Mouse (Mus musculus) embryonic stem cell, embryonic (primary cell): Measurements from ENCODE around the gene Dpysl4.

ENCODE experiments used
- CTCF ChIA-PET, 4 experiments: fragments of 300-600 bp in 2 of 4; fragments of 350-600 bp in 2 of 4; sonication (Branson Sonifier 250); formaldehyde crosslinking; loops; one replicate each; lab custom pipeline; 2022; ENCODE audit warnings: inconsistent platforms in 2 of 4; lab: Charles Lee
- POLR2A ChIA-PET, 4 experiments: fragments of 300-600 bp in 2 of 4; fragments of 350-600 bp in 2 of 4; sonication (Branson Sonifier 250); formaldehyde crosslinking; loops; one replicate each; lab custom pipeline; 2022; ENCODE audit warnings: antibody characterized with exemption in 4 of 4, inconsistent platforms in 1 of 4; lab: Charles Lee

Gene Dpysl4

DNA sequence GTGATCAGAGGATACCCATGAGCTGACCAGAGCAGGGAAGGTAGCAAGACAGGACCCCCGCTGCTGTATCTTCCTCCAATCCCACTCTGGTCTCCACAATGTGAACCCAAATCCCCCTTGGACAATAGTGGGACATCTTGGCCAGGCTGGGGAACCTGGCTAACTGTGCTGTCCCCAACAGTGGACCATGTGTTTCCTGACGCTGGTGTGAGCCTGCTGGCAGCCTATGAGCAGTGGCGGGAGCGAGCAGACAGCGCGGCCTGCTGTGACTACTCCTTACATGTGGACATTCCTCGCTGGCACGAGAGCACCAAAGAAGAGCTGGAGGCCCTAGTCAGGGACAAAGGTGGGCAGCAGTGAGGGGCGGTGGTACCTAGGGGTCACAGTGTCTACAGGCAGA, 5.9 kb downstream of the Dpysl4 start:
- POLR2A ChIA-PET = no interaction called here

DNA sequence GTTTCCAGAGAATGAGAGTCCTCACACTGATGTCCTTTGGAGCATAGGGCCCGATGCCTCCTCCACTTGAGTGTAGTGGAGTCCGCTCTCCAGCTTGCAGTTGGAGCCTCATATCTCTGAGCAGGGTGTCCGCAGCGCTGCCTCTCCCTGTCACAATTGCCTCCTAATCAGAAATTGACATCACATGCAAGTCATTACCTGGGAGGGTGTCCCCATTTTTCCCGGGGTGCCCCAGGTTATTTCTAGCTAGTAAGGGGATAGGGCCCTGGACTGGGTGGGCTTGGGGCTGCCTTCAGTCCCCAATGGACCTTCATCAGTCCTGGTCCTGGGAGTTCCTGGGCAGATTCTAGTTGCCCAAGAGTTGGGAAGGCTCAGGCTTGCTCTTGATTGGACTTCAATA, 6.9 kb downstream of the Dpysl4 start:
- CTCF ChIA-PET = no interaction called here
- POLR2A ChIA-PET = no interaction called here

More for the DNA sequence above, 5.9 kb downstream of the Dpysl4 start:
- CTCF ChIA-PET = no interaction called here

- ChIA-PET POLR2A (no interaction called here), CTCF (no interaction called here)
These were observed 7.3 kb downstream of the Dpysl4 start for GRCm38 (mm10) chr7:139093124-139093523.

- POLR2A ChIA-PET = no interaction called here
- CTCF ChIA-PET = no interaction called here
These were observed 8.0 kb downstream of the Dpysl4 start for GRCm38 (mm10) chr7:139093781-139094180.

- ChIA-PET POLR2A (no interaction called here), CTCF (no interaction called here)
These were observed 9.0 kb downstream of the Dpysl4 start for GRCm38 (mm10) chr7:139094761-139095160.

GRCm38 (mm10) chr7:139095282-139095681, 9.5 kb downstream of the Dpysl4 start:
- CTCF ChIA-PET = no interaction called here
- POLR2A ChIA-PET = no interaction called here

DNA sequence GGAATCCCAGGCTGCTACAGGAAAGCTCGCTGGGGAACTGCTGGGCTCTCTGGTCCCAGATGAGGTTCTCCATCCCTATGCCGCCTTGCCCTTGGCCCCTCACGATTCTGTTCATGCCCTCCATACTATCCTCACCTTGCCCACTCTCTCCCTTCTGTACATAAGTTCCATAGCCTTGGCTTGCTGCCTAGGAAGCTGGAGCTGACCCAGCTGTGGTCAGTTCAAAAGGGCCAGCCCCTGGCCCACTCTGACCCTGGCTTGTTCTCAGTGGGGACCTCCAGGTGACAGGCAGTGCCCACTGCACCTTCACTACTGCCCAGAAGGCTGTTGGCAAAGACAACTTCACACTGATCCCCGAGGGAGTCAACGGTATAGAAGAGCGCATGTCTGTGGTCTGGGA, 10.6 kb downstream of the Dpysl4 start:
- ChIA-PET POLR2A (interaction anchor here in 1 of 4 experiments (1.1 kb wide), 1 partner anchor 11 kb away, joined by 3 read pairs; the partner anchor contains the start of gene Dpysl4), CTCF (no interaction called here)

DNA sequence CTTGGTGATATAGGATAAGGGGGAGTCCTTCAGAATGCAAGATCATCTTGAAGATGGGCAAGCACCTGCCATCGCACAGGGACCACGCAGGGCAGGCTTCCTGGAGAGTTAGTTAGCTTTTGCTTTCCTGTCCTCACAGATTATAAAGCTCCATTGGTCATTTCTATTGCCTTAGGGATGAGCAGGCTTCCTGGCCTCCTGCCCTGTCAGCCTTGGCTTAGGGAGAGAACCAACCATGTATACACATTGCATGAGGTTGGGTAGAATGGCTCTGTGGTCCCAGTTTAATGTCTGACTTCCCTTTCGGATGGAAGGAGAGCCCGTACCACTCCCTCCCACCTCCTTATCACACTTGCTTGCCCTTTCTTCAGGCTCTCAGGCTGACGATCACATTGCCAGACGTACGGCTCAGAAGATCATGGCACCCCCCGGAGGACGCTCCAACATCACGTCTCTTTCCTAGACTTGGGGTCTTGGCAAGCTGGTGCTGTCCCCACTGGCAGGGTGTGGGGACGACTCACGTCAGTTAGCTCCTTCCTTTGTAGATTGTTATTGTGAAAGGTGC, 14.8 kb downstream of the Dpysl4 start:
- ChIA-PET CTCF (interaction anchor here (0.5 to 1.7 kb wide), 6 partner anchors 19 to 778 kb away, joined by 3 to 7 read pairs (median 5); no protein-coding TSS in a partner anchor), POLR2A (no interaction called here)

DNA sequence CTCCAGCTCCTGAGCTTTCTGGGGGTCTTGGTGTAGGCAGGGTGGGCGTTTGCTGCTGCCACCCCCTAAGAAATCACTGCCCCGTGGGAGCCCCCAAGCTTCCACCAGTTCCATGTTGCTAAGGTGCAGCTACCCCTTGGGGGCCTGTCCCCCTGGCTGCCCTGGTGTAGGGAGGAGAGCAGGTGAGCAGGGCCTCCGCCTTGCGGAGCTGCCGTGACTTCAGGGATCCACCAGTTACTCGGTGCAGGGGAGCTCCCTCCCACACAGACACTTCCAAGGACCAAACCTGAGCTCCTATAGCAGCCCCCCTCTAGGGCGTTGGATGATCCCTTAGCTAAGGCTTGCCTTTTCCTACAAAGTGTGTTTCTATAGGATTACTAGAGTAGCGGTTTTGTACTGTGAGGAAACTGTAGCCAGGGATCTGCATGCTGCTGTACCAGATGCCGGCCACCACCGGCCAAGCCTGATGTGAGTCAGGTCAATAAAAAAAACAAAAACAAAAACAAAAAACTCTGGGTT, 15.5 kb downstream of the Dpysl4 start:
- POLR2A ChIA-PET = interaction anchor here in 1 of 4 experiments (0.6 kb wide), 1 partner anchor 376 kb away, joined by 3 read pairs; no protein-coding TSS in a partner anchor
- CTCF ChIA-PET = interaction anchor here in 3 of 4 experiments (0.5 to 1.7 kb wide), 4 partner anchors 18 to 777 kb away, joined by 3 to 6 read pairs (median 5); no protein-coding TSS in a partner anchor

GRCm38 (mm10) chr7:139101826-139102225, 16.0 kb downstream of the Dpysl4 start:
- ChIA-PET POLR2A (no interaction called here), CTCF (interaction anchor here in 2 of 4 experiments (0.9 to 1.7 kb wide), 2 partner anchors 34 kb away, joined by 3 to 5 read pairs; no protein-coding TSS in a partner anchor)

DNA sequence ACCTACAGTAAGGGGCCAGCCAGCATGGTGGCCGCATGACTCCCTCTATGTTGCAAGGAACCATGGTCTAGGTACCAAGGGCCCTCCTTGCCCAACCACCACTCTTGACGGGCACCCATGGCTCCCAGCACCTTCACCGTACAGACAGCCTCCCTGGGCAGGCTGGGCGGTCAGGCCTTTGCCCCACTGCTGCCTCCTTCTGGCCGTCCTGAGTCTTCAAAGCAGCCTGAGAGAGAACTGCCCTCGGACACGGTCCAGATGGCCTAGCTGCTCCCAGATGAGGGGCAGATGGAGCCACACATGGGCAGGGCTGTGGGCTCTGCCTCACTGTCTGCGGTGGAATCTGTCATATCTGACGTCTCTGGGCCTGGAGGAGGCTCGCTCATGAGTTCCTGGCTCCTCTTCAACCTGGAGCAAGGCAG, 18.2 kb downstream of the Dpysl4 start:
- ChIA-PET POLR2A (no interaction called here), CTCF (no interaction called here)

GRCm38 (mm10) chr7:139105076-139105475, 19.3 kb downstream of the Dpysl4 start:
- ChIA-PET CTCF (no interaction called here), POLR2A (no interaction called here)

DNA sequence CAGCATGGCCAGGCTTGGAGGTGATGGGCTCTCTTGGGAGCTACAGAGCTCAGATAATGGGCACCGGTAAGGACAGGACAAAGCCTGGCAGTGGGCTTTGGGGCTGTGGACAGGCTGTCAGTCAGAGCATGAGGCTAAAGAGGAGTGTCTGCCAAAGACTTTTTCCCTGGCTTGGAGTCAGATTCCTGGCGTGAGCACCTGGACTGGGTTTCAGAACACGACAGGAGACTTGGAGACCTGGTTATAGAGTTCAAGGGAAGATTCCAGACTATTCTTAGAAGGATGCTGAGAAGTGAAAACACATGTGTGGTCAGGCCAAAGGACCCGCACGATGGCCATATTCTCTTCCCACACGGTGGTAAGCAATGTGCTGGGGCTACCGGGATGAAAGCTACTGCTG, 19.9 kb downstream of the Dpysl4 start:
- POLR2A ChIA-PET = no interaction called here

GRCm38 (mm10) chr7:139107908-139108650, 22.3 kb downstream of the Dpysl4 start:
- ChIA-PET CTCF (interaction anchor here in 2 of 4 experiments (1.2 to 1.3 kb wide), 2 partner anchors 11 to 12 kb away, joined by 3 to 5 read pairs; no protein-coding TSS in a partner anchor), POLR2A (no interaction called here)

More for the DNA sequence above, 19.9 kb downstream of the Dpysl4 start:
- CTCF ChIA-PET = no interaction called here

GRCm38 (mm10) chr7:139119152-139119774, 33.5 kb downstream of the Dpysl4 start:
- ChIA-PET POLR2A (interaction anchor here in 1 of 4 experiments (0.7 to 1.6 kb wide), 2 partner anchors 9 to 21 kb away, joined by 3 read pairs; no protein-coding TSS in a partner anchor), CTCF (interaction anchor here (0.6 to 3.6 kb wide), 70 partner anchors 8 to 584 kb away, joined by 3 to 28 read pairs (median 5); partner anchors contain the start of gene Dpysl4 (in 3 of the 4))

- ChIA-PET CTCF (interaction anchor here (0.6 to 3.6 kb wide), 72 partner anchors 8 to 583 kb away, joined by 3 to 28 read pairs (median 5); partner anchors contain the start of gene Dpysl4 (in 3 of the 4)), POLR2A (interaction anchor here in 1 of 4 experiments (0.7 to 1.6 kb wide), 2 partner anchors 8 to 21 kb away, joined by 3 read pairs; no protein-coding TSS in a partner anchor)
These were observed 34.0 kb downstream of the Dpysl4 start for GRCm38 (mm10) chr7:139119775-139120153.

DNA sequence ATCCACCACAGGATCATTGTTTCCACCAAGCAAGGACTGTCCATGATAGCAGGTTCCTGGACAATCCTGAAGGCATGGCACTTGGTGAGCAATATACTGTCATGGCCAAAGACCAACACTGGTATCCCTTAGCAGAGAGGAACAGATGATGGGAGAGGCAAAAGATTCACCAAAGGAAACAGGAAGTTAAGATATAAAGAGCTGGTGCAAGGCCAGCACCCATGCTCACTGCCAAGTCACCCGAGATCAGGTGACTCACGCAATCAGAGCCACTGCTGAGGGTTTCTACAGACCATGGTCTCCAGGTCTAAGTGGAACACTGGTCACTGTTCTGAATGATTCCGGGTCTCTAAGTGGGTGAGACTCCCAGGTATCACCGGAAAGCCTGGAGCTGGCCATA, 40.1 kb downstream of the Dpysl4 start:
- ChIA-PET POLR2A (interaction anchor here in 1 of 4 experiments (1.7 kb wide), 1 partner anchor 9 kb away, joined by 5 read pairs; no protein-coding TSS in a partner anchor), CTCF (no interaction called here)

GRCm38 (mm10) chr7:139126549-139126948, 40.7 kb downstream of the Dpysl4 start:
- CTCF ChIA-PET = no interaction called here
- POLR2A ChIA-PET = interaction anchor here in 1 of 4 experiments (1.7 kb wide), 1 partner anchor 9 kb away, joined by 5 read pairs; no protein-coding TSS in a partner anchor

DNA sequence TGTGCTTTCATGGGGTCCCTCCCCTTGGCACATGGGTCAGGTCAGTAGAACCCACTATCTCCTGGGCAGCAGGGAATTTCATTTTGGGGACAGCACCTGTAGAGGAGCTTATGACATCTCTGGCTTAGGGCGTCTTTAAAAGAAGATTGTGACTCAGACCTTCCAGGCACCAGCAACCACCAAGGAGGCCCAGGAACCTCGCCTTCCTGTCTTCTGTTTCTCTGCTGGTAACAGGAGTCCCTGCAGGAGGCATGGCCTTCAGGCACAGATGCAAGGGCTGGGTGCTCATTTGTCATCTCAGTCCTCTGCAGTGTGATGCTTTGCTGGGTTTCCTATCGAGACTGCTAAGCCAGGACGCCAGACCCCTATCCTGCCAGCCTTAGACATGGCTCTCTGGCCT, 43.2 kb downstream of the Dpysl4 start:
- CTCF ChIA-PET = interaction anchor here in 2 of 4 experiments (1.6 to 2.5 kb wide), 2 partner anchors 9 to 10 kb away, joined by 5 to 10 read pairs; no protein-coding TSS in a partner anchor
- POLR2A ChIA-PET = no interaction called here
